Comparison of ENCODE assay signal across 10 mouse cellular contexts in genomic region chr3:110144301-110145055, GRCm38 (mm10). TPM values are rescaled to one million over a fixed set of nuclear protein-coding genes. Genes with fewer than 3 reads are reported as not detected.
DNase-seq lines count a peak whose midpoint lies in the region; ATAC-seq and TF ChIP-seq lines count a peak whose summit lies in the region.
"Had no signal": no experiment of that assay in that cellular context is flagged by ENCODE, and none has a peak within 500 bp of the region (broad histone marks: within the 10 kb centered on the region; RNA-seq: fewer than 3 reads in every experiment).

No protein-coding gene starts in this region.

- no peak for TF ChIP-seq CTCF in cerebellum, adult 2 months (IDR thresholded peaks at IDR 0.05; ENCODE audit: borderline replicate concordance, insufficient read depth, low read depth, low read length)
- TF ChIP-seq CTCF in forebrain, postnatal 0 days (IDR thresholded peaks at IDR 0.05; ENCODE audit: low read depth), result no peak
- TF ChIP-seq CTCF in midbrain, postnatal 0 days (IDR thresholded peaks at IDR 0.05), result no peak

- H3K9me3 ChIP-seq in heart, embryonic 13.5 days, result no peaks in the 10 kb centered on the region
- no peaks in the 10 kb centered on the region for H3K9me3 ChIP-seq in forebrain, postnatal 0 days (ENCODE audit: low read length)
- H3K9me3 ChIP-seq in midbrain, postnatal 0 days (ENCODE audit: low read length), result no peaks in the 10 kb centered on the region
- H3K9me3 ChIP-seq: liver, embryonic 12.5 days had no signal

- H3K36me3 ChIP-seq in heart, embryonic 13.5 days, result no peaks in the 10 kb centered on the region
- H3K36me3 ChIP-seq in forebrain, postnatal 0 days (ENCODE audit: insufficient read depth), result no peaks in the 10 kb centered on the region
- no peaks in the 10 kb centered on the region for H3K36me3 ChIP-seq in midbrain, postnatal 0 days (ENCODE audit: insufficient read depth, low read length)
- H3K36me3 ChIP-seq: liver, embryonic 12.5 days had no signal

- DNase-seq in heart, adult 18-20 months, result no peak
- peak; percentile 51 to 70 for DNase-seq in cerebellum, adult 2 months
- no peak for DNase-seq in forebrain, postnatal 0 days
- no peak for DNase-seq in midbrain, postnatal 0 days (ENCODE audit: low spot score)
- DNase-seq in spleen, adult 18-20 months, result no peak
- no peak for DNase-seq in adrenal gland, postnatal 36 days
- no peak for DNase-seq in right cerebral cortex, postnatal 25 days

- H3K9ac ChIP-seq in heart, embryonic 13.5 days, result no peak overlapping the region
- H3K9ac ChIP-seq in forebrain, postnatal 0 days, result 0 out of 2 replicates have a peak overlapping the region, but pooled peaks have one; percentile 51
- peak overlapping the region; percentile 82 for H3K9ac ChIP-seq in midbrain, postnatal 0 days (replicated peaks; ENCODE audit: low read length, poor library complexity, severe bottlenecking)
- H3K9ac ChIP-seq: liver, embryonic 12.5 days had no signal

- H3K4me2 ChIP-seq in heart, embryonic 13.5 days, result peak overlapping the region; percentile 100
- H3K4me2 ChIP-seq in forebrain, postnatal 0 days (ENCODE audit: low read depth), result peak overlapping the region; percentile 80
- H3K4me2 ChIP-seq in midbrain, postnatal 0 days (ENCODE audit: low read depth, low read length, poor library complexity, severe bottlenecking), result peak overlapping the region; percentile 84

- ATAC-seq in heart, embryonic 13.5 days (ENCODE audit: extremely low read depth, insufficient number of reproducible peaks, low FRiP score, low TSS enrichment), result no peak
- ATAC-seq in forebrain, postnatal 0 days, result no peak
- ATAC-seq in midbrain, postnatal 0 days (ENCODE audit: low FRiP score), result no peak
- ATAC-seq: CD4-positive, CD25-positive, alpha-beta regulatory T cell, adult 4 months; liver, embryonic 12.5 days had no signal

- no peak for TF ChIP-seq POLR2A in cerebellum, adult 2 months (IDR thresholded peaks at IDR 0.05; ENCODE audit: borderline replicate concordance, insufficient read depth, low read length)

- WGBS in heart, embryonic 13.5 days, result 32% methylated on average over 6 of the region's 6 CpGs
- WGBS in cerebellum, adult 2 months, result 29% methylated on average over 6 of the region's 6 CpGs
- 43% methylated on average over 6 of the region's 6 CpGs for WGBS in forebrain, postnatal 0 days
- WGBS in midbrain, postnatal 0 days, result 41% methylated on average over 6 of the region's 6 CpGs

- peak overlapping the region; percentile 59; the same call in 1 of the 2 replicates for H3K4me3 ChIP-seq in heart, embryonic 13.5 days
- peak overlapping the region; percentile 19 for H3K4me3 ChIP-seq in cerebellum, adult 2 months (replicated peaks; ENCODE audit: insufficient read depth, low read depth, low read length)
- peak overlapping the region; percentile 67 for H3K4me3 ChIP-seq in forebrain, postnatal 0 days (ENCODE audit: low read depth, low read length)
- peak overlapping the region; percentile 94 for H3K4me3 ChIP-seq in midbrain, postnatal 0 days (ENCODE audit: low read depth, low read length)

- H3K4me1 ChIP-seq in heart, embryonic 13.5 days, result peaks cover 13% of the 10 kb centered on the region
- peaks cover 9% of the 10 kb centered on the region for H3K4me1 ChIP-seq in cerebellum, adult 2 months (ENCODE audit: control insufficient read depth, insufficient read depth, low read length)
- no peaks in the 10 kb centered on the region for H3K4me1 ChIP-seq in forebrain, postnatal 0 days (ENCODE audit: insufficient read depth)
- no peaks in the 10 kb centered on the region for H3K4me1 ChIP-seq in midbrain, postnatal 0 days (ENCODE audit: insufficient read depth, low read length)

- no peak overlapping the region for H3K27ac ChIP-seq in heart, embryonic 13.5 days (replicated peaks)
- H3K27ac ChIP-seq in cerebellum, adult 2 months (ENCODE audit: insufficient read depth, low read length), result no peak overlapping the region
- H3K27ac ChIP-seq in forebrain, postnatal 0 days (ENCODE audit: low read depth, low read length), result no peak overlapping the region
- peak overlapping the region; percentile 51; the same call in 1 of the 2 replicates for H3K27ac ChIP-seq in midbrain, postnatal 0 days (ENCODE audit: low read depth, low read length)
- H3K27ac ChIP-seq: liver, embryonic 12.5 days had no signal

- H3K27me3 ChIP-seq in heart, embryonic 13.5 days (replicated peaks), result peaks cover 34% of the 10 kb centered on the region
- 0 out of 2 replicates have a peak, but pooled peaks cover 1% of the 10 kb centered on the region for H3K27me3 ChIP-seq in cerebellum, adult 2 months (ENCODE audit: control insufficient read depth, insufficient read depth, low read length)
- no peaks in the 10 kb centered on the region; the same call in 1 of the 2 replicates for H3K27me3 ChIP-seq in forebrain, postnatal 0 days (ENCODE audit: insufficient read depth, low read length)
- H3K27me3 ChIP-seq in midbrain, postnatal 0 days (ENCODE audit: insufficient read depth, low read length), result no peaks in the 10 kb centered on the region

RNA-seq across cellular contexts. Expression of gene Ntng1, which starts 0.7 kb away (rescaled TPM):
- 0.62 and 0.82 TPM in 2 replicates for polyA plus RNA-seq in heart, embryonic 13.5 days (2015; fragmentation: Nextera tagmentation; extraction: Ambion mirVana)
- total RNA-seq in heart, adult 18-20 months (2021), result under 1 TPM; 0.26 to 0.50 TPM
- polyA plus RNA-seq in cerebellum, adult 2 months (2012; rRNA removed), result 24.9 and 27.8 TPM in 2 replicates
- total RNA-seq in forebrain, postnatal 0 days (2014; rRNA removed), result 19.5 and 34.5 TPM in 2 replicates
- 11.9 and 32.9 TPM in 2 replicates for polyA plus RNA-seq in forebrain, postnatal 0 days (2015; fragmentation: Nextera tagmentation; extraction: Ambion mirVana)
- 56.9 and 70.3 TPM in 2 replicates for total RNA-seq in midbrain, postnatal 0 days (2014; rRNA removed)
- polyA plus RNA-seq in midbrain, postnatal 0 days (2015; fragmentation: Nextera tagmentation; extraction: Ambion mirVana), result 37.0 and 54.2 TPM in 2 replicates
- total RNA-seq in adrenal gland, postnatal 36 days (2021), result 1 to 10 TPM in 1 of 2 experiments, under 1 TPM in 1; 0.70 to 1.9 TPM
- polyA plus RNA-seq: CD4-positive, CD25-positive, alpha-beta regulatory T cell, adult 4 months had no signal

Comparison
In these comparisons a context has a peak if more than half of its experiments do, and no peak if none do; other contexts are left out.
1. H3K4me3 ChIP-seq: peak in every context shown above with its lines; median percentile 94 in midbrain, postnatal 0 days; 67 in forebrain, postnatal 0 days; 59 in heart, embryonic 13.5 days; 19 in cerebellum, adult 2 months.
2. DNase-seq: peak in cerebellum, adult 2 months (2 of 2); none in heart, adult 18-20 months (0 of 2), forebrain, postnatal 0 days (single experiment), midbrain, postnatal 0 days (single experiment), spleen, adult 18-20 months (0 of 2), adrenal gland, postnatal 36 days (0 of 2) and right cerebral cortex, postnatal 25 days (single experiment).
3. Peak in every context shown above with its lines, with median percentiles within 50 percentile points of each other: H3K4me2 ChIP-seq.